Mouse (Mus musculus): ENCODE measurements at regions not wholly inside any gene's neighbourhood (a gene's known extent, or its start where the extent isn't known, plus 50 kb on each side); places are given as distances from the start of the nearest gene placed in this dataset.

- no peak for DNase-seq (ENCODE audit: low spot score in 2 of 2)
Observed at GRCm38 (mm10) chr9:41379283-41379682, 217.8 kb upstream of the Ubash3b start.

GRCm38 (mm10) chr9:41378627-41379231 lies 217.2 kb upstream of the Ubash3b start:
- no peak for DNase-seq (ENCODE audit: low spot score in 2 of 2)

- no peak for DNase-seq (ENCODE audit: low spot score in 2 of 2)
Observed at GRCm38 (mm10) chr9:41377701-41378626, 216.5 kb upstream of the Ubash3b start.

GRCm38 (mm10) chr9:41376948-41377700 lies 215.6 kb upstream of the Ubash3b start:
- DNase-seq (ENCODE audit: low spot score in 2 of 2): no peak

- DNase-seq (ENCODE audit: low spot score in 2 of 2): no peak
Observed at GRCm38 (mm10) chr9:41375984-41376651, 214.6 kb upstream of the Ubash3b start.

GRCm38 (mm10) chr9:41374591-41375481 lies 213.3 kb upstream of the Ubash3b start:
- DNase-seq (ENCODE audit: low spot score in 2 of 2): no peak

GRCm38 (mm10) chr9:41366405-41366804 lies 204.9 kb upstream of the Ubash3b start:
- no peak for DNase-seq (ENCODE audit: low spot score in 2 of 2)

- no peak for DNase-seq (ENCODE audit: low spot score in 2 of 2)
Observed at GRCm38 (mm10) chr9:41365251-41365650, 203.8 kb upstream of the Ubash3b start.

- DNase-seq (ENCODE audit: low spot score in 2 of 2): no peak
Observed at GRCm38 (mm10) chr9:41364442-41365250, 203.1 kb upstream of the Ubash3b start.

- DNase-seq (ENCODE audit: low spot score in 2 of 2): no peak
Observed at GRCm38 (mm10) chr9:41360356-41360755, 198.9 kb upstream of the Ubash3b start.

GRCm38 (mm10) chr9:41359286-41359685 lies 197.8 kb upstream of the Ubash3b start:
- no peak for DNase-seq (ENCODE audit: low spot score in 2 of 2)

- DNase-seq (ENCODE audit: low spot score in 2 of 2): no peak
Observed at GRCm38 (mm10) chr9:41345338-41345737, 183.8 kb upstream of the Ubash3b start.

- DNase-seq (ENCODE audit: low spot score in 2 of 2): no peak
Observed at GRCm38 (mm10) chr9:41337375-41337774, 175.9 kb upstream of the Ubash3b start.

- no peak for DNase-seq (ENCODE audit: low spot score in 2 of 2)
Observed at GRCm38 (mm10) chr9:41336801-41337200, 175.3 kb upstream of the Ubash3b start.

- no peak for DNase-seq (ENCODE audit: low spot score in 2 of 2)
Observed at GRCm38 (mm10) chr9:41334462-41335241, 173.2 kb upstream of the Ubash3b start.

- no peak for DNase-seq (ENCODE audit: low spot score in 2 of 2)
Observed at GRCm38 (mm10) chr9:41333526-41333925, 172.0 kb upstream of the Ubash3b start.

- DNase-seq (ENCODE audit: low spot score in 2 of 2): no peak
Observed at GRCm38 (mm10) chr9:41328959-41329358, 167.5 kb upstream of the Ubash3b start.

GRCm38 (mm10) chr9:41328480-41328879 lies 167.0 kb upstream of the Ubash3b start:
- DNase-seq (ENCODE audit: low spot score in 2 of 2): no peak

GRCm38 (mm10) chr9:41328056-41328455 lies 166.6 kb upstream of the Ubash3b start:
- DNase-seq (ENCODE audit: low spot score in 2 of 2): no peak

All from urinary bladder, postnatal 36 days (tissue).